Comparison of ENCODE assay signal across 9 mouse cellular contexts in the genomic region with DNA sequence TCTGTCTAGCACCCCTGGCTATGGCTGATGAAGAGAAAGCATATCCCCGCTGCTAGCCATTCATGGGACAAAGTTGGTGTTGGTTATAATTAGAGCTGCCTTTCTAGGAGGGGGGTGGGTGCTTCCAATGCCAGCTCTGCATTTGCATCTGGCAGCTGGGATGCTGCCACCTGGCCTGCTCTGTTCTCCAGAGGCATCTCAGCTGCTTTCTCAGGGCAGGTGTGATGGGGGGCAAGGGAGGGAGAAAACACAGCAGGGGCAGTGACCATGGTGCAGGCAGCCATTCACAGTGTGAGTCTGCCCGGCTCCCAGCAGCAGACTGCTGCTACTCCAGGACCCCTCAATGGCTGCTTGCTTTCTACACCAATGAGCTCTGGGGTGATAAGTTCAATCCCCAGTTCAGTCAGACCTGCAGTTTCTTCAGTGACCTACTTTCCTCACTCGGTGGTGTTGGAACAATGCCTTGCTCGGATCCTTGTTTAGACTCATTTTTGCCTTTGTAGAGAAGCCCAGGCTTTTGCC.
DNase-seq lines count a peak whose midpoint lies in the region; ATAC-seq and TF ChIP-seq lines count a peak whose summit lies in the region.
"Had no signal": no experiment of that assay in that cellular context is flagged by ENCODE, and none has a peak within 500 bp of the region (broad histone marks: within the 10 kb centered on the region; RNA-seq: fewer than 3 reads in every experiment).

No protein-coding gene starts in this region.

- WGBS in hindbrain, postnatal 0 days: 13% methylated on average over 4 of the region's 4 CpGs

- H3K4me2 ChIP-seq in hindbrain, postnatal 0 days (ENCODE audit: low read depth, low read length): no peak overlapping the region
- H3K4me2 ChIP-seq: liver, embryonic 13.5 days had no signal

- H3K36me3 ChIP-seq in hindbrain, postnatal 0 days (ENCODE audit: insufficient read depth, low read length): no peaks in the 10 kb centered on the region
- H3K36me3 ChIP-seq: liver, embryonic 13.5 days had no signal

- no peaks in the 10 kb centered on the region for H3K9me3 ChIP-seq in hindbrain, postnatal 0 days (ENCODE audit: low read length)
- H3K9me3 ChIP-seq: liver, embryonic 13.5 days had no signal

- H3K4me3 ChIP-seq in hindbrain, postnatal 0 days (ENCODE audit: low read length): no peak overlapping the region
- H3K4me3 ChIP-seq: liver, embryonic 13.5 days had no signal

- H3K4me1 ChIP-seq in hindbrain, postnatal 0 days (ENCODE audit: insufficient read depth, low read length): peaks cover 36% of the 10 kb centered on the region

- peak; percentile 6 for DNase-seq in embryo, embryonic 10 days (ENCODE audit: low spot score)
- DNase-seq in embryo, embryonic 9.5 days (ENCODE audit: extremely low spot score): no peak
- peak; percentile 47 for DNase-seq in cerebellum, adult 9-11 months
- DNase-seq in heart, adult 8-10 months (ENCODE audit: low spot score): peak; percentile 46
- no peak for DNase-seq in hindbrain, postnatal 0 days (ENCODE audit: low spot score)
- DNase-seq in adrenal gland, postnatal 14 days: no peak
- DNase-seq in left cerebral cortex, adult 18-20 months (ENCODE audit: low spot score in 2 of 2): no peak
- DNase-seq in ovary, postnatal 10 days (ENCODE audit: low spot score): no peak
- DNase-seq: liver, embryonic 13.5 days had no signal

- ATAC-seq in hindbrain, postnatal 0 days: peak; percentile 53; the same call in 1 of the 2 replicates

- no peak for TF ChIP-seq CTCF in hindbrain, postnatal 0 days (IDR thresholded peaks at IDR 0.05; ENCODE audit: low read depth)

- peak overlapping the region; percentile 49; the same call in 1 of the 2 replicates for H3K27ac ChIP-seq in hindbrain, postnatal 0 days
- H3K27ac ChIP-seq: liver, embryonic 13.5 days had no signal

- H3K27me3 ChIP-seq in hindbrain, postnatal 0 days (ENCODE audit: insufficient read depth, low read length): no peaks in the 10 kb centered on the region
- H3K27me3 ChIP-seq: liver, embryonic 13.5 days had no signal

- no peak overlapping the region for H3K9ac ChIP-seq in hindbrain, postnatal 0 days (replicated peaks; ENCODE audit: low read length)
- H3K9ac ChIP-seq: liver, embryonic 13.5 days had no signal

Comparison
In these comparisons a context has a peak if more than half of its experiments do, and no peak if none do; other contexts are left out.
1. DNase-seq: peak in embryo, embryonic 10 days (single experiment), cerebellum, adult 9-11 months (single experiment) and heart, adult 8-10 months (single experiment); none in embryo, embryonic 9.5 days (single experiment), hindbrain, postnatal 0 days (single experiment), adrenal gland, postnatal 14 days (single experiment), left cerebral cortex, adult 18-20 months (0 of 2) and ovary, postnatal 10 days (single experiment).